Mouse (Mus musculus): ENCODE data around the gene Peli1.

DNA sequence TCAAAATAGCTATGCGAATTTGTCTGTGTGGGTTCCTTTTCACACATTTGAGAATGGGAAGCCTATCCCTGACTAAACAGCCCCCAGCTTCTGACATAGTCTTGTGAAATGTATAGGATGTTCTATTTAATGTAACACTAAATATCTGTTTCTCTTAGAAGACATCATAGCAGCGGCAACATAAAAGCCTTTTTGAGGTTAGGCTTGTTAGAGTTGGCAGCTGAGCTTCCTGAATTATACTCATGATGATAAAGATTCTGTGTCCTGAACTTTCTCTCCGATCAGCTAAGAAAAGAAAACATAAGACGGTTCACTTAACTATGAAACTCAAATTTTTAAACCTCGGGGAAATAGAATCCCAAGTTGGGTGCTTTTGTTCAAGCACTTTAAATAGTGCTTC is 59.2 kb downstream of the Peli1 start:
- no peak for TF ChIP-seq POLR2A (IDR thresholded peaks at IDR 0.05; ENCODE audit: low read depth, low read length)
- TF ChIP-seq CTCF (conservative IDR thresholded peaks at IDR 0.05; ENCODE audit: insufficient read depth, insufficient read length, low read depth, low read length): no peak
